Mouse (Mus musculus) bone marrow macrophage, adult 2 months (primary cell): Measurements from ENCODE around the gene Zfp52.
A peak's percentile ranks its signal among the peaks of the same experiment; 100 is the strongest.

Experiments used
- CTCF ChIP-seq: IDR thresholded peaks from 2 replicates; pipeline ENCODE4 v1.5.1; 2012; ENCODE audit warnings: low read depth, mild to moderate bottlenecking, low read length, moderate library complexity
- POLR2A ChIP-seq: IDR thresholded peaks from 2 replicates; pipeline ENCODE4 v1.6.1; 2012; ENCODE audit warnings: mild to moderate bottlenecking, low read depth, low read length, borderline replicate concordance

GRCm38 (mm10) chr17:21516201-21517129 is 18.9 kb upstream of the Zfp52 start:
- TF ChIP-seq CTCF (no peak), POLR2A (0 out of 2 replicates have a peak, but pooled peaks have one; percentile 65)
